Mouse (Mus musculus) heart, postnatal 0 days (tissue): ENCODE measurements around the gene Pea15a.
A peak's percentile ranks its signal among the peaks of the same experiment; 100 is the strongest.

Experiments used
- CTCF ChIP-seq: IDR thresholded peaks from 2 replicates; pipeline ENCODE4 v1.5.1; 2016; ENCODE audit warnings: antibody characterized with exemption, control low read depth, low read depth
- EP300 ChIP-seq: IDR thresholded peaks from 2 replicates; pipeline ENCODE4 v1.6.1; 2016; ENCODE audit warnings: antibody characterized with exemption, low read depth

- TF ChIP-seq CTCF = no peak
- TF ChIP-seq EP300 = peak; percentile 63
Observed at GRCm38 (mm10) chr1:172242401-172242800, 35.8 kb upstream of the Pea15a start.
